Mouse (Mus musculus) brain, embryonic 14.5 days (tissue): ENCODE results near the gene Gm17482. TPM values are rescaled to one million over a fixed set of nuclear protein-coding genes. Genes with fewer than 3 reads are reported as not detected.

Experiments
- DNase-seq: peaks from one replicate; pipeline ENCODE4 v3.0.0-alpha.2; 2011; ENCODE audit warnings: low read depth
- CTCF ChIP-seq: fragments of 200-500 bp; IDR thresholded peaks from 2 replicates; pipeline ENCODE4 v1.5.1; 2012; ENCODE audit warnings: inconsistent platforms, mild to moderate bottlenecking, moderate library complexity, borderline replicate concordance; ENCODE audit not compliant: insufficient read depth, insufficient read length; ENCODE audit errors: extremely low read depth
- POLR2A ChIP-seq: fragments of 200-500 bp; IDR thresholded peaks from 2 replicates; pipeline ENCODE4 v1.6.1; 2012; ENCODE audit warnings: mild to moderate bottlenecking, inconsistent platforms, borderline replicate concordance; ENCODE audit not compliant: poor library complexity, insufficient read depth, insufficient read length, severe bottlenecking; ENCODE audit errors: extremely low read depth
- polyA plus RNA-seq: library from polyadenylated mRNA; depleted of rRNA; stranded (reverse); fragments of >200 nt; gene quantifications from 2 replicates; pipeline ENCODE4 v1.2.3, GENCODE M21; 2012

Gene Gm17482
- polyA plus RNA-seq, 1 experiment, result not detected

DNA sequence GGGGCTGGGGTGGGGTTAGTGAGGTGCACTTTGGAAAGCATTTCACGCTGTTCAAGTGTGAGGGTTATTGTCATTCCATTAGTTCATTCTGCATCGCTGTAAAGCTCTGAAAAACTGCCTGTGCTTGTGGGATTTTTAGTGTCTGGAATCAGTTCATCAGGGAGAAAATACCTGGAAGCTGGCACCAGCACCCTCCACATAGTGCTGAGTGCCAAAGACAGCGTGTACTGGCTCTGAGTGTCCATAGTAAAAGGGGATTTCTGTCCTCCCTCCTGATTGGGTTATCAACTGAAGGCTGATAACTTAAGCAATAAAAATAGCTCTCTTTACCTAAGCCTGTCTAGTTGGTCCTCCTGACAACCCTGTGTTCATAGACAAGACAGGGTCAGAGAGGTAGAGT is 33.4 kb downstream of the Gm17482 start:
- TF ChIP-seq CTCF (no peak), POLR2A (no peak)
- DNase-seq, result no peak

DNA sequence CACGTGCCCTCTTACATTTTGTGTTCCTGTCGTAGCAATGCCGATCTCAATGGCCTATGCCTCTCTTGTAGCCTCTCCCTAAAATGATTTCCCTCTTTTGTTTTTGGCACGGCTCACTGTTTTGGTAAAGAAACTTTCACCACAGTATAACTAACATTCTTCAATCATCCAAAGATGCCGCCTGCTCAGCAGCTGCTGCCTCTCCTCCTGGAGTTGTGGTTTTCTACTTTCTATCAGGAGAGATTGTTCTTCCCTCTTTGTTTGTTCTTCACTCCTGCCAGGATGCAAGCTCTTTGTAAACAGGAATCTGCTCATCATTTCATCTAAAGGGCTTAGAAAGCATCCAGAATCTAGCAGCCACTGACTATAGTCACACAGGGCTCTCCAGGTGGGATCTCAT is 39.6 kb downstream of the Gm17482 start:
- no peak for TF ChIP-seq POLR2A
- TF ChIP-seq CTCF, result no peak
- DNase-seq, result no peak

DNA sequence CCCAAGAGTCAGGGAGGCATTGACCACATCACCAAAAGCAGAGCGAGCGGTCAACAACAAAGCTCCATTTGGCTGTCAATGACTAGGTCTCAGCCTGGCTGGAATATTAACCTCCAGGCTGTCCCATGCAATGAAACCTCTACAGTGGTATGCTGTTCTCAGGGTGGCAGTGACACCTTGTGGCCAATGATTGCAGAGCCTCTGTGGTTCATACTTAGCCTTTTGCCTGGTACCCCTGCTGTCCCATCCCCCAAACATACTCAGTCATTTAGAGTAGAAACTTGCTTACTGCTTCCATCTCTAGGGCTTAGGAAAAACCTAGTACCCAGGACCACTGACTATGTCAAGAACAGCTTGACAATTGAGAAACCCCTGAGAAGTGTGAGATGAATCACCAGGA is 40.8 kb downstream of the Gm17482 start:
- peak; percentile 91 for TF ChIP-seq CTCF
- TF ChIP-seq POLR2A, result no peak
- DNase-seq, result peak; percentile 82

DNA sequence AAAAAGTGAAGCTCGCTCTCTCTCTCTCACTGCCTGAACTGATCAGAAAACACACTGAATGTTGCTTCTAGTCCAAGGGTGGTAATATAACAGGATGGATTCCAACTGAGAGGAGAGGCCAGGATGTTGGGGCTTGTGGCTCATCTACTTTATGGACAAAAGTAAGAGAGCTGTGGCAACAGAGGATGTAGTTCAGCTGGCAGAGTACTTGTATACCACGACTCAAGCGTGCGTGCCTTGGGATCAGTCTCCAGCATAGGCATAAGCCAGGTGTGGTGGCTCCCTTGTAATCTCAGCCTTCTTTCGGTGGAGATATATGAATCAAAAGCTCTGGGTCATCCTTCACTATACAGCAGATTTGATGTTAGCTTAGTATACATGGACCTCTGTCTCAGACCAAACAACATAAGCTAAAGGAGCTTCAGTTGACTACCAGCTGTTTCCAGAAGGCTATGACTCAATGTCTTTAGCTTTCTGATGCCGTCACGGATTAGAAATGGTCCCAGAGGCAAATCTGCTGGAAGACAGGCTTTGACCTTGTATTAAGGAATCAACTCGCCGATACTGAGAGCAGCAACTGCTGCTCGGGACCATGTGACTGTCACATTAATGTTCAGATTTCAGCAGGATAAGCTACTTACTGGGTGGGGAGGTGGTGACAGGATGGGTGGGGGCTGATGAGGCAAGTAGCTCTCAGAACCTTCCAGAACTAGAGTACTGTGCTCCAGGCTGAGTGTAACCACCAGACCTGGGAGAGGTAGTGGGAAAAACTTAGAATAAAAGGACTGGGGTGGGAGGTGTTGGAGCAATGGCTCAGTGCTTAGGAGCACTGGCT is 41.6 kb downstream of the Gm17482 start:
- no peak for TF ChIP-seq POLR2A
- no peak for TF ChIP-seq CTCF

DNA sequence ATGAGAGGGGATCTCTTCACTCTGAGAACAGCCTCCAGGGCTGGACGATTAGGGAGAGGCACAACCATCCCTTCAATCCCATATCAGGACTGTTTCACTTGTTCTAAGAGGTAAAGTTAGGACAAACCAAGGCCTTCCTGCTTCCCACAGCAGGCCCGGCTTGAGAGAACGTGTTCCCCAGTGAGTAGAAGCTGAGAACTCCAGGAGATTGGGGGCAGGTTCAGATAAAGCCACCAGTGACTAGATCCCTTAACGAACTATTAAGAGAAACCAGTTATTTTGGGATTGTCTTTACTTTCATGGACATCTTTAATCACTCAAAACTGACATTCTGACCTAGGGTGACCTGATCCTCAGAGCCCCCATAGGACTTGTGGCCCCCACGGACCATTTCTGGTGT is 42.4 kb downstream of the Gm17482 start:
- DNase-seq, result no peak
- TF ChIP-seq CTCF (no peak), POLR2A (no peak)

More for the DNA sequence above, 41.6 kb downstream of the Gm17482 start:
- no peak for DNase-seq

DNA sequence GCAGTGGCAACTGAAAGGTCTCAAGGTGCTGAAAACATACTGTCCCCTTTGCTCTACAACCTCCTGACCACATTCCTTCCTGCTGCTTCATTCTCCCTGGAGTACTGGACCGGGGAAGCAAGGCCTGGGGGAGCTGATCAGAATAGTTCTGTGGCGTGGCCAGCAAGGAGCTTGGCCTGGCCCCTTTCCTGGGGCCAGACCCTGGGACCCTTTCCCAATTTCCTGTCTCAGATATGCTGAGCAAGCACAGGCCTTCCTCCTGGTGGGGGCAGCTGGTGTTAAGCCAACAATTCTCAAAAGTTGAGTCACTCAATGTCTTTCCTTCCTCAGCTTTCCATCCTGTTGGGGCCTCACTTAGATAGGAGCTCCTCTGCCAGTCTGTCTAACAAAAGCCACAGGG is 42.9 kb downstream of the Gm17482 start:
- TF ChIP-seq POLR2A (no peak), CTCF (no peak)
- DNase-seq, result no peak

DNA sequence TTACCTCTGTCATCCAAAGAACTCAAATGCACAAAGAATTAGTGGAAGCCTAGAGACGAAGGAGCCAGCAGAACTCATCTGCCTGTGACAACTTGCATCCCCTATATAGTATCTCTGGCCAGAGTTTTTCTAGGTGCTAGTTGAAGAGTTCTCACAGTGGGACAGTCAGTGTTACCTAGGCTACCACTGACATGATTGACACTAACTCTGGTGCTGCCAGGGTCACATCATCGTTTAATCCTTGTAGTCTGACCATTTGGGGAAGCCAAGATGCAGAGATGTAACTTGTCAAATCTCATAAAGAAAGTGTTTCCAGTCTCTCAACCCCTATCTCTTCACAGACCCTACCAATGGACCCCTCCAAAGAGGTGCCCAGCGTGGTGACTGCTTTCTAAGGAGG is 44.2 kb downstream of the Gm17482 start:
- no peak for DNase-seq
- TF ChIP-seq POLR2A (no peak), CTCF (no peak)

DNA sequence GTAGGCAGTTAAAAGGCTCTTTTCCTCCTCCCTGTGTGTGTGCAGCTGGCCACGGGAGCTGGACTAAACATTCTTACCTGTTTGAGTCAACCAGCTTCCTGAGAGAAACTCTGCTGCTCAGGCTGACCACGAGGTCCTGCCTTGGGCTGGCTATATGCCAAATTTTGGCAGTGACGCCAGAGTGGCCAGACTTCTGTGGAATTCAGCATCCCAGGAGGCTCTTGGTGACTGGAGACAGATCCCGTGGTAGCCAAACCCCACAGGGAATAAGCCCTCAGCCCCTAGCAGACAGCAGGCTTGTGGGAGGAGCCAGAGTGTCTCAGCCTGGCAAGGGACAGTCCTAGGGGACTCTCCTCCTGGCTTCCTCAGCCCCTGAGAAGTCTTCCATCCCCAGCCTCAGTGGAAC is 44.7 kb downstream of the Gm17482 start:
- peak; percentile 51 for DNase-seq
- TF ChIP-seq CTCF (no peak), POLR2A (no peak)

DNA sequence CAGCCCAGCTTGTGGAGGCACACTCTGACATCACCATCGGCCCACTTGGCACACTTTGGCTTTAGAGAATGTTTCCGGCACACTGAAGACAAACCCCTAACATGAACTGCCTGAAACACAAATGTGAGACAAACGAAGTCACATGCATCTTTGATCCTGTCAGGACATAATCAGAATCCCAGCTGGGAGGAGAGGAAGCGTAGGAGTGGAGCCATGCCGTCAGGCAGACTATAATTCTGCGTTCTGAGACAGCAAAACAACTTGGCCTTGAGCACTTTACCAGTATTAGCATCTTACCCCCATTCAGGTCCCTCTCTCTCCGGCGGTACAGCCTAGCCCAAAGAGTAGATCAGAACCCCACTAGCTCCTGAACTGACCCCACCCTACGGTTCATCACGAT is 46.2 kb downstream of the Gm17482 start:
- no peak for DNase-seq
- TF ChIP-seq CTCF (no peak), POLR2A (no peak)

DNA sequence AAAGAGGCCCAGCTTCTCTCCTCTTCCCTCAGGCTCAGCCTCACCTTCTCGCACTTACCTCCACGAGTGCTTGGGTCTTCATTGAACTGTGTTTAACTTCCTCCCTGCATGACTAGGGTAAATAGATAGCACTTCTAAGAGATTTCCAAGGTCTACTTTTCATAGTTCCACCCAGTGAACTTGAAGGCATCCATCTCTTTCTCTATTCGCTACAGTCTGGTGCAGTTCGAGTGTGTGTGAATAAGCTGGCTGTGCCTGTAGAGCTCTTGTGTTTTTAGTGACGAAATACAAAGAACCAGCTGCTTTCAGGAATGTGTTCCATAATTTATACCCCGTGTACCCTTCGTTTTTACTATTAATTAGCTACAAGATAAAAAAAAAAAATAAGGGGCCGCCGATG is 47.6 kb downstream of the Gm17482 start:
- peak; percentile 8 for DNase-seq
- TF ChIP-seq POLR2A, result no peak
- TF ChIP-seq CTCF, result no peak

DNA sequence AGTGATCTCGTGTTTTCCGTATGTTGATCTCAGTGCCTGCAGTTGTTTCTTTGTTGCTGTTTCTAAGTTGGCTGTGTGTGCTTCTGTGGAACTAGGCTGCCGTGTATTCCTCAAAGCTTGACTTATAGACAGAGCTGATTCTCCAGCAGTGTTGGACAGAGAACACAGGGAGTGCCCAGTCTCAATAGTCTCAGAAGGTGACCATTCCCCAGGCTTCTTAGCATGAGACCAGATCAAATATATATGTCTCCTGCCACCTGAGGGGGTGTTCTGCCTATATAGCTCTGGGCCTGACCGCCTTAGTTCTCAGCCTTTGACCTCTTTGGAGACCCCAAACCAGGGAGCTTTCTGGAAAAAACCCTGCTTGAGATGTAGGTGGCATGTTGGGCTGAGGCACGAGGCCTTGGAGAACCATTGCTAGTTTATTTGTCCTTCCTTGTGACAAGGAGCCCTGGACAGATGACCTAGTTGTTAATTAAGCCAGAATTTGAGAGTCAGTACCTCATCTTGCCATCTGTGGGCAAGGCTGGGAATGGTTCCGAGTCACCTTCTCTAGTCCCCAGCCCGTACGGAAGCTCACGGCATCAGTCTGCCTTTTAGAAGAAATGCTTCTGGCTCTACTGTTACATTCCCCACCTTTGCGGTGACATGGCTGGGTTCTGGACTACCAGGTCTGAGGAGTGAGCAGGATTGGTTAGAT is 48.1 kb downstream of the Gm17482 start:
- no peak for DNase-seq
- TF ChIP-seq POLR2A (no peak), CTCF (no peak)
